In the genomic region with DNA sequence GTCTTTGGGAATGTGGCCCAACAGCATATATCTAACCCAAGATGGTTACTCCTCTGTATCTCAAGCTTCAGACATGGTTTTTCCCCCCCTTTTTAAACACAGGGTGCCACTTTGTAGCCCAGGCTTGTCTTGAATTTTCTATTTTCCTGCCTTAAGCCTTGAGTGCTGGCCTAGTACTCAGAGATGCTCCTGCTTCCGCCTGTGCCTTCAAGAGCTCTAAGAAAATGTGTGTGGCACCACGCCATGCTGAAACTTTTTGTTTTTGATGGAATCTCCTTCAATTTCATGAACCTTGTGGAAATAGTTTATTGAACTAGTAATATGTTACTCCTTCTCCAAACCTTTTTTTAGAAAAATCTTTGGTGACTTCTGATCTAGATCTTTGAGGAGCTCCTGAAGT, we compare ENCODE assay signal across 26 mouse cellular contexts.
"Had no signal": no experiment of that assay in that cellular context is flagged by ENCODE, and none has a peak within 500 bp of the region (broad histone marks: within the 10 kb centered on the region; RNA-seq: fewer than 3 reads in every experiment).

No protein-coding gene starts in this region.

- ATAC-seq: forebrain, embryonic 13.5 days; forebrain, embryonic 14.5 days; forebrain, embryonic 15.5 days; forebrain, embryonic 16.5 days; forebrain, postnatal 0 days had no signal

- H3K4me1 ChIP-seq: embryonic facial prominence, embryonic 12.5 days; embryonic facial prominence, embryonic 13.5 days; embryonic facial prominence, embryonic 15.5 days; forebrain, embryonic 10.5 days; forebrain, embryonic 12.5 days; forebrain, embryonic 13.5 days; forebrain, embryonic 15.5 days had no signal

- H3K27me3 ChIP-seq: embryonic facial prominence, embryonic 13.5 days; embryonic facial prominence, embryonic 15.5 days; forebrain, embryonic 13.5 days; forebrain, embryonic 15.5 days had no signal

- H3K4me3 ChIP-seq: embryonic facial prominence, embryonic 10.5 days; embryonic facial prominence, embryonic 12.5 days; embryonic facial prominence, embryonic 13.5 days; embryonic facial prominence, embryonic 15.5 days; erythroblast, embryonic 14.5 days; forebrain, embryonic 10.5 days; forebrain, embryonic 12.5 days; forebrain, embryonic 13.5 days; forebrain, embryonic 15.5 days; gastrocnemius, adult 2 months had no signal

- H3K4me2 ChIP-seq: embryonic facial prominence, embryonic 12.5 days; embryonic facial prominence, embryonic 13.5 days; embryonic facial prominence, embryonic 15.5 days; forebrain, embryonic 12.5 days; forebrain, embryonic 13.5 days; forebrain, embryonic 15.5 days had no signal

- H3K9ac ChIP-seq: embryonic facial prominence, embryonic 12.5 days; embryonic facial prominence, embryonic 13.5 days; embryonic facial prominence, embryonic 15.5 days; forebrain, embryonic 12.5 days; forebrain, embryonic 13.5 days; forebrain, embryonic 15.5 days; forebrain, postnatal 0 days had no signal

- DNase-seq: cerebellum, adult 8-10 months; cerebellum, adult 9-10 months; cerebellum, adult 9-11 months; cerebellum, postnatal 10 days; cerebellum, postnatal 14 days; cerebellum, postnatal 25 days; cerebellum, postnatal 36 days; embryo, embryonic 11 days; forebrain, postnatal 0 days; gastrocnemius, adult 2 months; gastrocnemius, postnatal 10 days; gastrocnemius, postnatal 14 days; gastrocnemius, postnatal 25 days; gastrocnemius, postnatal 36 days; heart, adult 18-20 months had no signal

- H3K27ac ChIP-seq: embryonic facial prominence, embryonic 10.5 days; embryonic facial prominence, embryonic 12.5 days; embryonic facial prominence, embryonic 13.5 days; embryonic facial prominence, embryonic 15.5 days; forebrain, embryonic 10.5 days; forebrain, embryonic 12.5 days; forebrain, embryonic 13.5 days; forebrain, embryonic 15.5 days; gastrocnemius, adult 2 months had no signal

- H3K9me3 ChIP-seq: embryonic facial prominence, embryonic 10.5 days; embryonic facial prominence, embryonic 12.5 days; embryonic facial prominence, embryonic 13.5 days; embryonic facial prominence, embryonic 15.5 days; forebrain, embryonic 10.5 days; forebrain, embryonic 12.5 days; forebrain, embryonic 13.5 days; forebrain, embryonic 15.5 days had no signal
